Mouse (Mus musculus) forebrain, embryonic 15.5 days (tissue): ENCODE data around the gene 4833439L19Rik. TPM values are rescaled to one million over a fixed set of nuclear protein-coding genes. Genes with fewer than 3 reads are reported as not detected.
A peak's percentile ranks its signal among the peaks of the same experiment; 100 is the strongest.

Source experiments
- ATAC-seq: fragments of 200-750 bp; cut with Nextera tagmentation; replicated peaks from 2 replicates; pipeline ENCODE4 v1.8.0; 2017; ENCODE audit warnings: mild to moderate bottlenecking, moderate TSS enrichment, moderate library complexity
- H3K27ac ChIP-seq: fragments of 300-500 bp; sonication (generic); replicated peaks from 2 replicates; pipeline ENCODE4 v1.5.1; 2015; ENCODE audit warnings: mild to moderate bottlenecking, inconsistent platforms
- H3K27me3 ChIP-seq: fragments of 300-500 bp; sonication (generic); 2 replicates; pipeline ENCODE4 v1.6.1; 2015; ENCODE audit warnings: inconsistent platforms
- H3K36me3 ChIP-seq: fragments of 300-500 bp; sonication (generic); 2 replicates; pipeline ENCODE4 v1.6.1; 2015; ENCODE audit warnings: mild to moderate bottlenecking, inconsistent platforms
- H3K4me1 ChIP-seq: fragments of 300-500 bp; sonication (generic); 2 replicates; pipeline ENCODE4 v1.6.1; 2015; ENCODE audit warnings: inconsistent platforms
- H3K4me2 ChIP-seq: fragments of 300-500 bp; sonication (generic); replicated peaks from 2 replicates; pipeline ENCODE4 v1.6.1; 2015; ENCODE audit warnings: mild to moderate bottlenecking, inconsistent platforms
- H3K4me3 ChIP-seq: fragments of 300-500 bp; sonication (generic); 2 replicates; pipeline ENCODE4 v1.5.1; 2015; ENCODE audit warnings: mild to moderate bottlenecking, inconsistent platforms
- H3K9ac ChIP-seq: fragments of 300-500 bp; sonication (generic); replicated peaks from 2 replicates; pipeline ENCODE4 v1.6.1; 2015; ENCODE audit warnings: mild to moderate bottlenecking, inconsistent platforms
- H3K9me3 ChIP-seq: fragments of 300-500 bp; sonication (generic); 2 replicates; pipeline ENCODE4 v1.6.1; 2016; ENCODE audit warnings: inconsistent platforms
- WGBS: fragments of 180-500 bp; shearing (Covaris S2); methylation state at CpG from one replicate; pipeline ENCODE4 v1.1.7; 2015; ENCODE audit warnings: mixed read lengths; 5-methylcytosine and 5-hydroxymethylcytosine counted together
- polyA plus RNA-seq: library from polyadenylated mRNA; unstranded; fragments of >200 nt; fragmentation: Nextera tagmentation; extraction: Ambion mirVana; gene quantifications from 2 replicates; pipeline ENCODE4 v1.2.1, GENCODE M21; 2015

The 4833439L19Rik gene
- polyA plus RNA-seq, 1 experiment from 2014 or later = 293 TPM

GRCm38 (mm10) chr13:54598622-54599143 lies 33.4 kb upstream of the 4833439L19Rik start:
- peaks cover 11% of the 10 kb centered on the region; the same call in 1 of the 2 replicates for H3K36me3 ChIP-seq
- 87% methylated on average over 12 of the region's 12 CpGs for WGBS

DNA sequence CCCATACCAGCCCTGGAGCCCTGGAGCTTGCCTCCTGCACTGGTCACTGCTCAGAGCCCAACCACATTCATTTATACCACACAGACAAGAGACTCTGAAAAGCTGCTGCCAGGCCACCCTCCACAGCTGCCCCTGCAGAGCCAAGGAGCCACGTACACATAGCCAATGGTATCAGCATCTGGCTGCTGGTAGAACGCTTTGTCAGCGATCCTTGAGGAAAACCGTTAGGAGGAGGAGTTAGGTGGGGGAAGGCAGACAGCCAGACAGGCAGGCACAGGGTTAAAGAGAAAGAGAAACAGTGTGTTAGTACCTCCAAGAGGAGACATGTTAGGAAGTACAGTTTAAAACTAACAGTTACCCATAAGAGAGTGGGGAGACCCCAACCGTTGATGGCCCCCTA lies 31.6 kb upstream of the 4833439L19Rik start:
- Histone ChIP-seq H3K27ac (0 out of 2 replicates have a peak overlapping the region, but pooled peaks have one; percentile 19), H3K9me3 (no peaks in the 10 kb centered on the region), H3K36me3 (peaks cover 13% of the 10 kb centered on the region; the same call in 1 of the 2 replicates), H3K27me3 (no peaks in the 10 kb centered on the region), H3K4me3 (no peak overlapping the region), H3K9ac (no peak overlapping the region), H3K4me1 (peaks cover 9% of the 10 kb centered on the region), H3K4me2 (no peak overlapping the region)
- WGBS = 67% methylated on average over 5 of the region's 5 CpGs
- no peak for ATAC-seq

More at GRCm38 (mm10) chr13:54598622-54599143, 33.4 kb upstream of the 4833439L19Rik start:
- no peaks in the 10 kb centered on the region for H3K27me3 ChIP-seq
- no peaks in the 10 kb centered on the region for H3K9me3 ChIP-seq
- H3K4me1 ChIP-seq = peaks cover 5% of the 10 kb centered on the region
- no peak overlapping the region for H3K27ac ChIP-seq
- H3K4me2 ChIP-seq = no peak overlapping the region
- H3K9ac ChIP-seq = no peak overlapping the region
- no peak for ATAC-seq
- no peak overlapping the region for H3K4me3 ChIP-seq

GRCm38 (mm10) chr13:54596107-54596690 lies 31.0 kb upstream of the 4833439L19Rik start:
- peaks cover 13% of the 10 kb centered on the region; the same call in 1 of the 2 replicates for H3K36me3 ChIP-seq
- H3K4me3 ChIP-seq = no peak overlapping the region
- 76% methylated on average over 8 of the region's 8 CpGs for WGBS
- H3K9me3 ChIP-seq = no peaks in the 10 kb centered on the region
- peaks cover 16% of the 10 kb centered on the region for H3K4me1 ChIP-seq
- H3K9ac ChIP-seq = 0 out of 2 replicates have a peak overlapping the region, but pooled peaks have one; percentile 8
- no peak overlapping the region for H3K4me2 ChIP-seq
- H3K27me3 ChIP-seq = no peaks in the 10 kb centered on the region
- 0 out of 2 replicates have a peak overlapping the region, but pooled peaks have one; percentile 19 for H3K27ac ChIP-seq
- ATAC-seq = no peak

GRCm38 (mm10) chr13:54593617-54594016 lies 28.4 kb upstream of the 4833439L19Rik start:
- peaks cover 5% of the 10 kb centered on the region; the same call in 1 of the 2 replicates for H3K36me3 ChIP-seq

GRCm38 (mm10) chr13:54591776-54592356 lies 26.6 kb upstream of the 4833439L19Rik start:
- Histone ChIP-seq H3K4me1 (peaks cover 37% of the 10 kb centered on the region), H3K27me3 (no peaks in the 10 kb centered on the region), H3K4me2 (0 out of 2 replicates have a peak overlapping the region, but pooled peaks have one; percentile 82), H3K9ac (no peak overlapping the region), H3K36me3 (peaks cover 5% of the 10 kb centered on the region), H3K4me3 (peak overlapping the region; percentile 96; the same call in 1 of the 2 replicates), H3K27ac (no peak overlapping the region), H3K9me3 (no peaks in the 10 kb centered on the region)
- 93% methylated on average over 8 of the region's 8 CpGs for WGBS
- no peak for ATAC-seq

More at GRCm38 (mm10) chr13:54593617-54594016, 28.4 kb upstream of the 4833439L19Rik start:
- no peaks in the 10 kb centered on the region for H3K9me3 ChIP-seq
- H3K27ac ChIP-seq = no peak overlapping the region
- H3K4me1 ChIP-seq = peaks cover 33% of the 10 kb centered on the region
- H3K27me3 ChIP-seq = no peaks in the 10 kb centered on the region
- H3K4me3 ChIP-seq = no peak overlapping the region
- no peak for ATAC-seq
- H3K4me2 ChIP-seq = no peak overlapping the region
- no peak overlapping the region for H3K9ac ChIP-seq
- WGBS = 92% methylated on average over 11 of the region's 11 CpGs

DNA sequence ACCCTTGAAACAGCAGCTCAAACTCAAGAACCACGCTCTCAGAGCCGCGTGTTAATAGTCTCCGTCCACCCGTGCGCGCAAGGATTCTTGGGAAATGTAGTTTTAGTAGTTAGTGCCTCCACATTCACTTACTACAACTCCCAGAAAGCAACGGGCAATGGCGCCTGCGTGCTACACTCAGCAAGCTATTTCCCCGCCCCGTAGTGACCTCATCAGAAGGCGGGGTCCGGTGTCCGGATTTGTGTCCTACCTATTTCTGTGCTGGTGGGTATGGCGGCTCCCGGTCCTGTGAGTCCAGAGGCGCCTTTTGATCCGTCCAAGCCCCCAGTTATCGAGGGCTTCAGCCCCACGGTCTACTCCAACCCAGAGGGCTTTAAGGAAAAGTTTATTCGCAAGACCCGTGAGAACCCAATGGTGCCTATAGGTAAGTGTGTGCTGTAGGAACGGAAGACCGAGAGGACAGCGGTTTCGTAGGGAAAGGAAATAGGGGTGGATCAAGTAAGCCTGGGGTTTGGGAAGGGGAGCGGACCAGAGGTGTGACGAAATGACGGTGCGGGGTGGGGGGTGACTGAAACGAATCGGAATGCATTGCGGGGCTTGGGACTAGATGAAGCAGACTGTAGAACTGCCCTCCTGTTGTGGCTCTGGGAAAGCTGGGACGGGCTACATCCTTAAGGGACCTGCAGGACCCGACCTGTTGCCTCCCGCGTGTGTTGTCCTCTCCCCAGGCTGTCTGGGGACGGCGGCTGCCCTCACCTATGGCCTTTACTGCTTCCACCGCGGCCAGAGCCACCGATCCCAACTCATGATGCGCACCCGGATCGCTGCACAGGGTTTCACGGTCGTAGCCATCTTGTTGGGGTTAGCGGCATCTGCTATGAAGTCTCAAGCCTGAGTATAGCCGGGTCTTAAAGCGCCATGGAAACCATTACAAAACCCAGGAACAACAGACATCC lies 25.0 kb upstream of the 4833439L19Rik start, which contains the start of the genes Nop16 and Higd2a:
Gene Nop16 (minus strand): TSS at position 95 of the 956 bp plus-strand sequence.
Gene Higd2a (plus strand): TSS at position 212 of the 956 bp plus-strand sequence.
- H3K4me2 ChIP-seq = peak within 1 kb of the TSS; percentile 82
- no peaks in the 10 kb centered on the region for H3K27me3 ChIP-seq
- peak within 1 kb of the TSS; percentile 96 for H3K4me3 ChIP-seq
- peaks cover 15% of the 10 kb centered on the region for H3K36me3 ChIP-seq
- under 1% methylated on average over 51 of the region's 51 CpGs for WGBS
- H3K9me3 ChIP-seq = no peaks in the 10 kb centered on the region
- H3K4me1 ChIP-seq = peaks cover 32% of the 10 kb centered on the region
- H3K27ac ChIP-seq = peak within 1 kb of the TSS; percentile 91
- peak within 1 kb of the TSS; percentile 92 for H3K9ac ChIP-seq
- peak; percentile 98 for ATAC-seq

GRCm38 (mm10) chr13:54589414-54589995 lies 24.3 kb upstream of the 4833439L19Rik start:
- peak; percentile 53 for ATAC-seq
- H3K4me3 ChIP-seq = peak overlapping the region; percentile 96
- peaks cover 22% of the 10 kb centered on the region for H3K36me3 ChIP-seq
- H3K9ac ChIP-seq = peak overlapping the region; percentile 62
- H3K27ac ChIP-seq = peak overlapping the region; percentile 9; the same call in 1 of the 2 replicates
- H3K9me3 ChIP-seq = no peaks in the 10 kb centered on the region
- no peaks in the 10 kb centered on the region for H3K27me3 ChIP-seq
- H3K4me2 ChIP-seq = peak overlapping the region; percentile 73
- WGBS = 2% methylated on average over 24 of the region's 24 CpGs
- H3K4me1 ChIP-seq = peaks cover 32% of the 10 kb centered on the region

DNA sequence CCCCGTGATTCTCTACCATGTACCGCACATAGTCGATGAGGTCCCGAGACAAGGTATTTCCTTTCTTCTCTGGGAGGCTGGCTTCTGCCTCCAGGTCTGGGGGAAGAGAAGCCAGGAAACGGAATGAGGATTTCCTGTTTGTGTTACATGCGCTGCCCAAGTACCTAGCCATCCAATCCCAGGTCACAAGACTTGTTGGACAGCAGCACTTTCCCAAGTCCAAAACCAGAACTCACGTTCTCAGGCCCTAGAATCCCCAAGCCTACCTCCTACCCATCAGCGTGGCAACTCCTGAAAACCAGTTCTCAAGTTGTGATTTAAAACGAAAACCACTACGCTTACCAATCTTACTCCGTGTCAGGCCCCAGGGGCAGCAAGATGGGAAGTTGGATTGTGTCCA lies 20.6 kb upstream of the 4833439L19Rik start:
- no peak overlapping the region for H3K4me2 ChIP-seq
- WGBS = 94% methylated on average over 11 of the region's 11 CpGs
- H3K9me3 ChIP-seq = no peaks in the 10 kb centered on the region
- no peak for ATAC-seq
- peaks cover 23% of the 10 kb centered on the region for H3K4me1 ChIP-seq
- H3K27ac ChIP-seq = no peak overlapping the region
- H3K36me3 ChIP-seq = peaks cover 51% of the 10 kb centered on the region
- no peak overlapping the region for H3K9ac ChIP-seq
- H3K4me3 ChIP-seq = no peak overlapping the region
- no peaks in the 10 kb centered on the region for H3K27me3 ChIP-seq

DNA sequence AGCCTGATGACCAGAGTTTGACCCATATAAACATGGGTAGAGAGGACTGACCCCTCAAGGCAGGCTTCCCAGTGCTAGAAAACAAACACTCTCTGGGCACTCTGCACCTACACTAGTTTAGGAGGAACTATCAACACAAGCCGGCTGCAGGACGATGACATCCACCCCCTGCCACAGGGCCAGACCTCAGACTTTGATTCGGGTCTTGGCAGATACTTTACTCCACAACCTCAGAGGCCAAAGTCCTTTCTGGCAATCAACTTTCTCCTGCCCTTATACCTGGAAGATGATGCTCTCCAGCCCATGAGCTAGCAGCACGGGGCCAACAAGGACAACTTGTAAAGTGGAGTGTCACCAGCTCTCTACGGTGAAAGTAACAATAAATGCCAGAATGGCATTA lies 17.6 kb upstream of the 4833439L19Rik start:
- no peak overlapping the region for H3K4me2 ChIP-seq
- ATAC-seq = no peak
- no peak overlapping the region for H3K4me3 ChIP-seq
- H3K9ac ChIP-seq = no peak overlapping the region
- H3K27me3 ChIP-seq = no peaks in the 10 kb centered on the region
- no peak overlapping the region for H3K27ac ChIP-seq
- WGBS = 90% methylated on average over 5 of the region's 5 CpGs
- H3K36me3 ChIP-seq = peaks cover 67% of the 10 kb centered on the region
- H3K9me3 ChIP-seq = no peaks in the 10 kb centered on the region
- 0 out of 2 replicates have a peak, but pooled peaks cover 5% of the 10 kb centered on the region for H3K4me1 ChIP-seq

DNA sequence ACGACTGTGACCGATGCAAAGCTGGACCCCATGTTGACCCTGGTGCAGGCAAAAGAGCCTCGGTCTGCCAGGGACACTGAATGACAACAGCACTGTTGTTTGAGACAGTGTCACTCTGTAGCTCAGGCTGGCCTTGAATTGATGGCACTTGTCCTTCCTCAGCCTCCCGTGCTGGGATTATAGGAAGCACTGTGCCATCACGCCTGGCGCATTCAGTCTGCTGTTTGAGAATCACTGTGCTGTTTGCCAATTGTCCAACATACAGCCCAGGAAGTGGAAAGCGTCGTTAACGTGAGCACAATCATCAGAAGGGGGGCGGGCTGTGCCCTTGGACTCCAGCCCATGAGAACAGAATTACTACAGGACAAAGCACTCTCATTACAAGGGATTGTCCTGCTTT lies 16.9 kb upstream of the 4833439L19Rik start:
- Histone ChIP-seq H3K27me3 (no peaks in the 10 kb centered on the region), H3K27ac (0 out of 2 replicates have a peak overlapping the region, but pooled peaks have one; percentile 19), H3K36me3 (peaks cover 67% of the 10 kb centered on the region), H3K9me3 (no peaks in the 10 kb centered on the region), H3K4me3 (no peak overlapping the region), H3K4me2 (no peak overlapping the region), H3K4me1 (peaks cover 8% of the 10 kb centered on the region), H3K9ac (no peak overlapping the region)
- WGBS = 53% methylated on average over 10 of the region's 10 CpGs
- no peak for ATAC-seq

- Histone ChIP-seq H3K27me3 (no peaks in the 10 kb centered on the region), H3K9ac (no peak overlapping the region), H3K36me3 (peaks cover 67% of the 10 kb centered on the region), H3K27ac (no peak overlapping the region), H3K9me3 (no peaks in the 10 kb centered on the region), H3K4me3 (no peak overlapping the region), H3K4me2 (no peak overlapping the region), H3K4me1 (peaks cover 15% of the 10 kb centered on the region)
- 83% methylated on average over 2 of the region's 2 CpGs for WGBS
- no peak for ATAC-seq
Measured at GRCm38 (mm10) chr13:54581385-54581784, 16.1 kb upstream of the 4833439L19Rik start.
